Mouse (Mus musculus): ENCODE data around the gene Rhou.

Rhou gene

GRCm38 (mm10) chr8:123692165-123692962, 38.6 kb downstream of the Rhou start:
- no peak for DNase-seq (ENCODE audit: low read depth, low spot score)

GRCm38 (mm10) chr8:123696167-123696566, 42.4 kb downstream of the Rhou start:
- no peak for DNase-seq (ENCODE audit: low read depth, low spot score)

- DNase-seq (ENCODE audit: low read depth, low spot score): no peak
These were observed 43.6 kb downstream of the Rhou start for GRCm38 (mm10) chr8:123697329-123697728.

DNA sequence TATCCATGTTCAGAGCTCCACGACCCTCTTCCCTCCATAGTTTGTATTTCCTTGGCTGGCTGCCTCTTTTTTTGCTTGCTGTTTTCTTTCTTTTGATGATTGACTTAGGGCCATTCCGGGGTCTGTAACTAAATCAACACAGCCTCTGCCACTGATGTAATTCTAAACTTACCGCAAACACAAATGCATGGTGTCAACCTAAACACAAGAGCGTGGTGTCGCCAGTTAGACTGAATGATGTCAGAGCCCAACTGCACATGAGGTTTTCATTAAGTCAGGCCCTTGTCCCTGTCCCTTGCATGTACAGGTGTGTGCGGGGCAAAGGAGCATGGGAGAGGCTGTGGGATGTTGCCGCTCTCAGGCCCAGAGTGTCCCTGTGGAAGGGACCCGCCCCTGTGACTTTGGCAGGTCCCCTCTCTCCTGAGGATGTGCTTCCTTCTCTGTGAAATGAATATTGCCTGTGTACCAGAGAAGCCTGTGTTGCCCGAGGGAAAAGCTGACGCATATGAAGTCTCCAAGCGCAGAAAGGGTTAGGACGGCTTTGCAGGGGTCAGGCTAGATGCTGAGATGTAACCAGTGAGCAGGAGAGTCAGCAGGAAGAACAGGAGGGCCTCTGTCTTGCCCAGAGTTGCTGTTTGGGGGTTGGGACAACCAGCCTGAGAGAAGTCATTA, 46.8 kb downstream of the Rhou start:
- no peak for DNase-seq (ENCODE audit: low read depth, low spot score)

- no peak for DNase-seq (ENCODE audit: low read depth, low spot score)
These were observed 48.3 kb downstream of the Rhou start for GRCm38 (mm10) chr8:123701952-123702587.

DNA sequence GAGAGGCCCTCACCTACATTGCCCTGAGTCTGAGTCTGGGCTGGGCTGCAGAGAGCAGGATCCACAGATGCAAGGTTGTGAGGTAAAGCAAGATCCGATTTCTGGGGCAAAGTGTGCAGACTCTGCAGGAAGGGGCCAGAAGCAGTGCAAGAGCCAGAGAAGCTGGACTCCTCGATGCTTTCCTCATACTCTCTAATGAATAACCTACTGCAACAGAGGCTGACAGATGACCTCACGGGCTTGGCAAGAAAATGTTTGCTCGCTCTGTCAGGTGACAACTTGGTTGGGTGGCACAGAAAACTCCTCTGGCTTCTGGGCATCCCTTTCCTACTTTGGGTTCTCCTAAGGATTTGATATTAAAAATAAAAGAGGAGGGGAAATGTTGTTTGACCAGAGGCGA, 51.6 kb downstream of the Rhou start:
- no peak for DNase-seq (ENCODE audit: low read depth, low spot score)

GRCm38 (mm10) chr8:123707137-123707536, 53.4 kb downstream of the Rhou start:
- DNase-seq (ENCODE audit: low read depth, low spot score): no peak

- no peak for DNase-seq (ENCODE audit: low read depth, low spot score)
These were observed 55.0 kb downstream of the Rhou start for GRCm38 (mm10) chr8:123708729-123709128.

DNA sequence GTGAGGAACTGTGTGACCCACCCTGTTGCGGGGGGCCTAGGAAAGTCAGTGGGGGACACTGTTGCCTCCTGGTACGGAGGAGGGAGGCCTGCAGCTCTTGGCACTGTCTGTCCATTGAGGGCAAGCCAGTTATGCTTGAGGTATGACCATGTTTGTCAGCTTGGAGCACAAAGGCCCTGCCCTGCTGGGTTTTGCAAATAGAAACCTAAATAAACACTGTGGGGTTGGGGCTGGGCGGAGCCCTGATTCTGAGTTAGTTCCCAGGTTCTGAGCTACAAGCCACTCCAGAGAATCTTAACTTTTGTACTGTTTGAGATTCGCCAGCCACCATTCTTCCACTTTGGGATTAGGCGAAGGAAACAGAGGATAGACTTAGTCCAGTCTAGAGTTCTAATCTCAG, 56.6 kb downstream of the Rhou start:
- no peak for DNase-seq (ENCODE audit: low read depth, low spot score)
